ENCODE assay signal across 7 mouse cellular contexts in genomic region chr6:47013535-47013934, GRCm38 (mm10).
DNase-seq lines count a peak whose midpoint lies in the region; ATAC-seq lines count a peak whose summit lies in the region.

No protein-coding gene starts in this region.

- no peaks in the 10 kb centered on the region for H3K27me3 ChIP-seq in midbrain, embryonic 15.5 days (replicated peaks)

- DNase-seq in adipocyte (ENCODE audit: low spot score) = peak; percentile 63
- DNase-seq in cerebellum, adult 9-11 months = peak; percentile 57
- DNase-seq in frontal cortex, adult 2 months (ENCODE audit: extremely low spot score in 1 of 2, low spot score in 1 of 2) = peak; percentile 79 to 95
- peak; percentile 31 for DNase-seq in kidney, adult 11 months
- DNase-seq in left cerebral cortex, postnatal 25 days (ENCODE audit: low spot score in 2 of 2) = peak; percentile 87 to 94
- peak; percentile 50 to 81 for DNase-seq in spleen, postnatal 4 days (ENCODE audit: low spot score in 2 of 2)

- H3K4me2 ChIP-seq in midbrain, embryonic 15.5 days = no peak overlapping the region

- no peaks in the 10 kb centered on the region for H3K36me3 ChIP-seq in midbrain, embryonic 15.5 days (replicated peaks)

- H3K27ac ChIP-seq in midbrain, embryonic 15.5 days = no peak overlapping the region

- no peak overlapping the region for H3K9ac ChIP-seq in midbrain, embryonic 15.5 days

- no peaks in the 10 kb centered on the region; the same call in 1 of the 2 replicates for H3K4me1 ChIP-seq in midbrain, embryonic 15.5 days

- 10% methylated on average over 4 of the region's 4 CpGs for WGBS in midbrain, embryonic 15.5 days

- peak; percentile 92 for ATAC-seq in midbrain, embryonic 15.5 days (replicated peaks)

- H3K9me3 ChIP-seq in midbrain, embryonic 15.5 days = no peaks in the 10 kb centered on the region

- no peak overlapping the region for H3K4me3 ChIP-seq in midbrain, embryonic 15.5 days

- intact Hi-C loops in left cerebral cortex, postnatal 25 days (cut with DNase I) = no loop called here

Comparison
In these comparisons a context has a peak if more than half of its experiments do, and no peak if none do; other contexts are left out.
1. DNase-seq: peak in every context shown above with its lines; median percentile 90 in left cerebral cortex, postnatal 25 days; 87 in frontal cortex, adult 2 months; 66 in spleen, postnatal 4 days; 63 in adipocyte; 57 in cerebellum, adult 9-11 months; 31 in kidney, adult 11 months.